Mouse (Mus musculus) erythroblast, embryonic 14.5 days (primary cell): ENCODE measurements around the gene Tnfrsf22. TPM values are rescaled to one million over a fixed set of nuclear protein-coding genes. Genes with fewer than 3 reads are reported as not detected.
"Not testable (repeated sequence)": the region's sequence is repeated elsewhere in the genome, so short reads cannot be mapped to it uniquely, and the experiment has no call there.

Source experiments
- H3K27me3 ChIP-seq: 2 replicates; pipeline ENCODE4 v1.6.1; 2012; ENCODE audit warnings: inconsistent platforms; ENCODE audit not compliant: control insufficient read depth
- H3K36me3 ChIP-seq: 2 replicates; pipeline ENCODE4 v1.6.1; 2012; ENCODE audit warnings: mild to moderate bottlenecking, inconsistent platforms; ENCODE audit not compliant: control insufficient read depth
- H3K4me1 ChIP-seq: 2 replicates; pipeline ENCODE4 v1.6.1; 2012; ENCODE audit warnings: inconsistent platforms; ENCODE audit not compliant: control insufficient read depth
- H3K4me3 ChIP-seq: replicated peaks from 2 replicates; pipeline ENCODE3; 2012; ENCODE audit warnings: moderate library complexity, mild to moderate bottlenecking, inconsistent platforms
- H3K9me3 ChIP-seq: 2 replicates; pipeline ENCODE4 v1.6.1; 2012; ENCODE audit warnings: low read length, inconsistent platforms, mixed read lengths; ENCODE audit not compliant: control insufficient read depth
- GATA1 ChIP-seq: IDR thresholded peaks from 2 replicates; pipeline ENCODE4 v1.6.1; 2012; ENCODE audit warnings: low read length, inconsistent platforms, mixed read lengths
- TAL1 ChIP-seq: IDR thresholded peaks from 3 replicates; pipeline ENCODE4 v1.6.1; 2012; ENCODE audit warnings: low read length, inconsistent platforms, mixed read lengths
- polyA plus RNA-seq: library from polyadenylated mRNA; stranded (reverse); fragments of >175 nt; gene quantifications from 2 replicates; pipeline ENCODE4 v1.2.3, GENCODE M21; 2012

The Tnfrsf22 gene
- polyA plus RNA-seq: not detected in 2 replicates

DNA sequence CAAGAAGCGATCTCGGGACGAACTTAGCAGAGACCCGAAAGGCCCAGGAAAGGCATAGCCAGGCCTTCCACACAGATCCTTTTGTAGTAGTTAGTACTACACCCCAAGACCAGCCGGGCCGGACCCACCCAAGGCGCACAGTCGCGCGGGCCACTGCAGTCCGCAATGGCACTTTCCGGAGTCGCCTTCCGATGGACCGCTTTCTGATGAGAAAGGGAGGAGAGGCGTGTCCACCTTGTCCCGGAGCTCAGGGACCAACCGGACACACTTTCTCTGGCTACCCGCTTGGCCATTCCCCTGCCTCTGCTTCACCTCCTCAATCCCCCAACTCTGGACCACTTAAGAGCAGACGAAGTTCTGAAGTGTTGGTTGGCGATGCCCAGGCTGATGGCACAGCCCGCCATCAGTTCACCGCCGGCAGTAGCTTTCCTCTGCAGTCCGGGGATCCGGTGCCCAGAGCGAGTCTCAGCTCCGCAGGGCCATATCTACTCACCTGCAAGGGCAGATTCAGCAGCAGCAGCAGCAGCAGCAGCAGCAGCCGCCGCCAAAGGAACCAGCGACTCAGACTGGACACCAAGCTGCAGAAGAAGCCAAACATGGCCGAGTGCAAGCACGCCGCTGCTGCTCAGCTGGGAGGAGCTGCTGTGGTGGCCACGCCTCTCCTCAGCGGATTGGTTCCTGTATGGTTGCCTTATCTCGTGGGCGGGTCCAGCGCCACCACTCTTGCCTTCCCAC is at the start of gene Tnfrsf22:
Tnfrsf22 (minus strand) TSS at position 628 of the 735 bp plus-strand sequence.
- TF ChIP-seq GATA1 (no peak), TAL1 (no peak)
- Histone ChIP-seq H3K4me3 (peak within 1 kb of the TSS; percentile 51), H3K4me1 (peaks cover 6% of the 10 kb centered on the region), H3K27me3 (peaks cover 8% of the 10 kb centered on the region), H3K36me3 (no peaks in the 10 kb centered on the region), H3K9me3 (peaks cover 5% of the 10 kb centered on the region)

DNA sequence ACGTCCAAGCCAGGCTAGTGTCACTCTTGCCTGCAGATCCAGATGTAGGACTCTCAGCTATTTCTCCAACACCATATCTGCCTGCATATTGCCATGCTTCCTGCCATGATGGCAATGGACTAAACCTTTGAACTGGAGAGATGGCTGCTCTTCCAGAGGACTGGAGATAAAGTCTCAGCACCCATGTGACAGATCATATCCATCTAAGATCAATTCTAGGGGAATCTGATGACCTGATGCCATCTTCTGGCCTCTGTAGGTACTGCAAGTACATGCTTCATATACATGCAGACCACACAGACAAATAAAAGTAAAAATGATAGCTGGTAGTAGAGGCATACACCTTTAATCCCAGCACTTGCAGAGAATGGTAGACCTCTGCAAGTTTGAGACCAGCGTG is 46.7 kb upstream of the Tnfrsf22 start:
- H3K27me3 ChIP-seq: no peaks in the 10 kb centered on the region
- TF ChIP-seq TAL1: no peak
- TF ChIP-seq GATA1: no peak
- no peak overlapping the region for H3K4me3 ChIP-seq
- no peaks in the 10 kb centered on the region for H3K36me3 ChIP-seq
- no peaks in the 10 kb centered on the region for H3K9me3 ChIP-seq
- no peaks in the 10 kb centered on the region for H3K4me1 ChIP-seq

DNA sequence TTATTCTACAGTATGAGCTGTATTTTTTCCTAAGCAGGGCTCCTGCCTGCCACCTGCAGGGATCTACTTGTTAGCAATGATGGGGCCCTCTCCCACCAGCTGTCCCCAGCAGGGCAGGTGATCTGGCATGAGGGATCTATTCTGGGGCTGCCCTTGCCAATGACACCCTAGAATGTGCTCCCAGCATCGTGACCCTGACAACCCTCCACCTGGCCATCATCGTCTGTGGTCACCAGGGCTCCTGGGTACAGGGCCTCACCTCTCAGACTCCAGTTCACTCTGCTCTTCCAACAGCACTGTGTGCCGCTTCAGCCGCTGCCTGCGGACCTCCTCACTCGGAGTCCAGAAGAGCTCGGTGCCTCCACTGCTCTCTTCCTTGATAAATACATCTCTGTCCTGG is 45.1 kb upstream of the Tnfrsf22 start:
- Histone ChIP-seq H3K36me3 (no peaks in the 10 kb centered on the region), H3K4me3 (no peak overlapping the region), H3K9me3 (no peaks in the 10 kb centered on the region), H3K4me1 (no peaks in the 10 kb centered on the region), H3K27me3 (no peaks in the 10 kb centered on the region)
- no peak for TF ChIP-seq GATA1
- TF ChIP-seq TAL1: no peak

GRCm38 (mm10) chr7:143692746-143693510 is 43.5 kb upstream of the Tnfrsf22 start:
- no peaks in the 10 kb centered on the region for H3K9me3 ChIP-seq
- H3K27me3 ChIP-seq: no peaks in the 10 kb centered on the region
- no peaks in the 10 kb centered on the region for H3K36me3 ChIP-seq
- TF ChIP-seq TAL1: no peak
- no peak for TF ChIP-seq GATA1
- no peak overlapping the region for H3K4me3 ChIP-seq
- no peaks in the 10 kb centered on the region for H3K4me1 ChIP-seq

DNA sequence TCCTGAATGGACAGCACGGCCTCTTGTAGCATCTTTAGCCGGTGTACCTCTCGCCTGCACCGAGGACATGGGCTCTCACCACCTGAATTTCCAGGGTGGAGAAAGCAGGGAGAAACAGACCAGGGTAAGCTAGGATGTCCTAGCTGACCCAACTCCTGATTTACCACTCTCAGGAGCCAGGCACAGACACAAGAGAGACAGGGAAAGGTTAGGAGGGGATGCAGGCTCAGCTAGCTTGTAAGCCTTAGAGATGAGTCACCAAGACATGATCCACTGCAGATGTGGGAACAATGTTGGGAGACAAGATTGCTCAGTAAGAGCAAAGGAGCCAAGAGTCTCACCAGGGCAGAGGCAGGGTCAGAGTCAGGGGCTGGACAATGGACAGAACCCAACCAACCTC is 42.4 kb upstream of the Tnfrsf22 start:
- no peaks in the 10 kb centered on the region for H3K9me3 ChIP-seq
- H3K27me3 ChIP-seq: no peaks in the 10 kb centered on the region
- no peaks in the 10 kb centered on the region for H3K4me1 ChIP-seq
- H3K4me3 ChIP-seq: no peak overlapping the region
- H3K36me3 ChIP-seq: no peaks in the 10 kb centered on the region
- TF ChIP-seq GATA1 (no peak), TAL1 (no peak)

DNA sequence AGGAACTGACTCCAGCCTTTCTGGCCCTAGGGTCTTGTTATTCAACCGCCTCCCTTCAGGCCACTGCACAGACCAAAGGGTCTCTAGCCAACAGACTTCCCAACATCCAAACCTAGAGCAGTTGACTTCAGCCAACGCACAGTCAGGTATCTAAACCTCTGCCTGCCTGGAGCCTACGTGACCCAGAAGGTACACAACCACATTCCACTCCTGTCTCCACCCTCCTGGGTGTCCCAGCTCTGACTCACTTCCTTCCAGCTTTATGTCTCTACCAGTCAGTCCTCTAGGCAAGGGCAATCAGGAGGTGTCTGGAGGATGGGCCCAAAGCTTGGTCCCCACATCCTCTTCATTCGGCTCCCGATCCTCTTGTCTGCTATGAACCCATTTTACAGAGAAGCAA is 41.7 kb upstream of the Tnfrsf22 start:
- no peak for TF ChIP-seq TAL1
- no peak for TF ChIP-seq GATA1
- H3K36me3 ChIP-seq: no peaks in the 10 kb centered on the region
- H3K9me3 ChIP-seq: no peaks in the 10 kb centered on the region
- no peaks in the 10 kb centered on the region for H3K27me3 ChIP-seq
- H3K4me1 ChIP-seq: no peaks in the 10 kb centered on the region
- H3K4me3 ChIP-seq: no peak overlapping the region

GRCm38 (mm10) chr7:143689946-143690345 is 40.5 kb upstream of the Tnfrsf22 start:
- Histone ChIP-seq H3K36me3 (no peaks in the 10 kb centered on the region), H3K4me1 (peaks cover 4% of the 10 kb centered on the region), H3K9me3 (no peaks in the 10 kb centered on the region), H3K4me3 (no peak overlapping the region), H3K27me3 (peaks cover 9% of the 10 kb centered on the region)
- TF ChIP-seq GATA1 (no peak), TAL1 (no peak)

- peaks cover 9% of the 10 kb centered on the region for H3K27me3 ChIP-seq
- no peaks in the 10 kb centered on the region for H3K9me3 ChIP-seq
- no peaks in the 10 kb centered on the region for H3K36me3 ChIP-seq
- H3K4me1 ChIP-seq: peaks cover 4% of the 10 kb centered on the region
- TF ChIP-seq GATA1 (no peak), TAL1 (no peak)
- H3K4me3 ChIP-seq: no peak overlapping the region
Measured at GRCm38 (mm10) chr7:143689481-143689880, 40.0 kb upstream of the Tnfrsf22 start.

- H3K4me3 ChIP-seq, H3K9me3 ChIP-seq, H3K4me1 ChIP-seq, H3K36me3 ChIP-seq, H3K27me3 ChIP-seq: not testable (repeated sequence)
Measured at GRCm38 (mm10) chr7:143686676-143687075, 37.2 kb upstream of the Tnfrsf22 start.

- H3K27me3 ChIP-seq, H3K9me3 ChIP-seq, H3K4me3 ChIP-seq, H3K36me3 ChIP-seq, H3K4me1 ChIP-seq: not testable (repeated sequence)
Measured at GRCm38 (mm10) chr7:143686191-143686590, 36.7 kb upstream of the Tnfrsf22 start.
